Mouse (Mus musculus) neutrophil, adult 59 days (primary cell): ENCODE measurements around the gene Olfr1218. TPM values are rescaled to one million over a fixed set of nuclear protein-coding genes. Genes with fewer than 3 reads are reported as not detected.

Source experiments
- total RNA-seq, 2 experiments: library from RNA; stranded (reverse); gene quantifications; 1 replicate in 1 of 2; 2 replicates in 1 of 2; pipeline ENCODE4 v1.2.4; 2023

The Olfr1218 gene
- total RNA-seq = not detected

DNA sequence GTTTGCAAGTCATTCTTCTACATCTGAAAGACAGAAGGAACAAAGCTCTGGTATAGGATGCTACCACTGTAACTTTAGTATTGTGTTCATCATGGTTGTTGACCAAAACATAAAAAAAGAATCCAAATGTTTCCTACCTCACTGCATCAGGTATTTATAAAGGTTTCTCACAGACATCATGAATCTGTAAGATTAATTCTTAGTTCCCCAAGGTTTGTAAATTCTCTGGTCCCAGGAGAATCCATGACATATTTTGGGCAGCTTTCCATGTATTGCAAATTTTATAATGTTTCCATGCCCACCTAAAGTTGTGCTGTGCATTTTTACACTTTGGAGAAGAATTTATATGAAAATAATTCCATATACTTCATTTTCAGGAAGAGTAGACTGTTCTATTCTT lies at the start of gene Olfr1218:
Gene Olfr1218 (minus strand): TSS at position 101 of the 400 bp plus-strand sequence.

GRCm38 (mm10) chr2:89106735-89107134 lies 45.7 kb upstream of the Olfr1218 start, which contains the start of gene Olfr1220:
Olfr1220 (minus strand) TSS chr2:89106835.

GRCm38 (mm10) chr2:89083413-89083812 lies 22.4 kb upstream of the Olfr1218 start, which contains the start of gene Olfr1219:
Olfr1219 (minus strand) TSS chr2:89083513.

GRCm38 (mm10) chr2:89031965-89032364 lies 29.0 kb downstream of the Olfr1218 start, which contains the start of gene Olfr1217:
Olfr1217 (minus strand) TSS chr2:89032065.

GRCm38 (mm10) chr2:89018240-89018639 lies 42.7 kb downstream of the Olfr1218 start, which contains the start of gene Olfr1216:
Olfr1216 (minus strand) TSS chr2:89018340.

GRCm38 (mm10) chr2:89006873-89007272 lies 54.1 kb downstream of the Olfr1218 start, which contains the start of gene Olfr1215:
Olfr1215 (minus strand) TSS chr2:89006973.

Other genes starting within 250 kb of the Olfr1218 start
- gene Olfr1202, start 246.7 kb downstream of the Olfr1218 start, total RNA-seq = not detected
- gene Olfr1205, start 231.4 kb downstream of the Olfr1218 start, total RNA-seq = not detected
- gene Olfr1204, start 211.9 kb downstream of the Olfr1218 start, total RNA-seq = not detected
- not detected for gene Olfr1206, start 198.0 kb downstream of the Olfr1218 start, total RNA-seq
- gene Olfr1208, start 158.9 kb downstream of the Olfr1218 start, total RNA-seq = not detected
- not detected for gene Olfr1209, start 146.0 kb downstream of the Olfr1218 start, total RNA-seq
- gene Olfr1211, start 123.1 kb downstream of the Olfr1218 start, total RNA-seq = not detected
- not detected for gene Olfr1212, start 107.2 kb downstream of the Olfr1218 start, total RNA-seq
- gene Gm13762, start 80.9 kb downstream of the Olfr1218 start, total RNA-seq = not detected
- not detected for gene Olfr1214, start 68.5 kb downstream of the Olfr1218 start, total RNA-seq
- gene Olfr1215, start 54.2 kb downstream of the Olfr1218 start, total RNA-seq = not detected
- not detected for gene Olfr1216, start 42.8 kb downstream of the Olfr1218 start, total RNA-seq
- not detected for gene Olfr1217, start 29.1 kb downstream of the Olfr1218 start, total RNA-seq
- gene Olfr1219, start 22.3 kb upstream of the Olfr1218 start, total RNA-seq = not detected
- not detected for gene Olfr1220, start 45.6 kb upstream of the Olfr1218 start, total RNA-seq
- not detected for gene Olfr1221, start 56.1 kb upstream of the Olfr1218 start, total RNA-seq
- not detected for gene Olfr1222, start 71.9 kb upstream of the Olfr1218 start, total RNA-seq
- gene Olfr1223, start 90.4 kb upstream of the Olfr1218 start, total RNA-seq = not detected
- not detected for gene Olfr1224-ps1, start 102.9 kb upstream of the Olfr1218 start, total RNA-seq
- gene Olfr1225, start 113.5 kb upstream of the Olfr1218 start, total RNA-seq = not detected
- not detected for gene Olfr1226, start 138.9 kb upstream of the Olfr1218 start, total RNA-seq
- not detected for gene Olfr1228, start 192.9 kb upstream of the Olfr1218 start, total RNA-seq
- not detected for gene Olfr1229, start 226.8 kb upstream of the Olfr1218 start, total RNA-seq
- not detected for gene Olfr1230, start 236.1 kb upstream of the Olfr1218 start, total RNA-seq
- gene Olfr1231, start 245.9 kb upstream of the Olfr1218 start, total RNA-seq = not detected